Mouse (Mus musculus): ENCODE data around the gene Rfxap.

GRCm38 (mm10) chr3:54795379-54795778 lies 12.2 kb downstream of the Rfxap start:
- TF ChIP-seq CTCF (conservative IDR thresholded peaks at IDR 0.05; ENCODE audit: low read length) = peak; percentile 49
- TF ChIP-seq NANOG (IDR thresholded peaks at IDR 0.05; ENCODE audit: borderline replicate concordance, low read length) = no peak
- no peak for TF ChIP-seq POU5F1 (IDR thresholded peaks at IDR 0.05; ENCODE audit: borderline replicate concordance, low read length)
